Mouse (Mus musculus) stomach, postnatal 0 days (tissue): ENCODE results near the gene Rab10. TPM values are rescaled to one million over a fixed set of nuclear protein-coding genes. Genes with fewer than 3 reads are reported as not detected.
A peak's percentile ranks its signal among the peaks of the same experiment; 100 is the strongest.

ENCODE experiments used
- ATAC-seq: fragments of 200-750 bp; cut with Nextera tagmentation; 2 replicates; pipeline ENCODE4 v1.8.0; 2017; ENCODE audit not compliant: low FRiP score, low TSS enrichment
- DNase-seq: peaks from one replicate; pipeline ENCODE4 v3.0.0-alpha.2; 2016; ENCODE audit warnings: low spot score
- H3K27ac ChIP-seq: fragments of 300-500 bp; sonication (generic); replicated peaks from 2 replicates; pipeline ENCODE4 v1.5.1; 2014; ENCODE audit warnings: mild to moderate bottlenecking, control low read depth
- H3K27me3 ChIP-seq: fragments of 300-500 bp; sonication (generic); 2 replicates; pipeline ENCODE4 v1.6.1; 2014; ENCODE audit warnings: low read length; ENCODE audit not compliant: control insufficient read depth, insufficient read depth
- H3K36me3 ChIP-seq: fragments of 300-500 bp; sonication (generic); 2 replicates; pipeline ENCODE4 v1.6.1; 2014; ENCODE audit warnings: low read length, mixed read lengths; ENCODE audit not compliant: control insufficient read depth, insufficient read depth
- H3K4me1 ChIP-seq: fragments of 300-500 bp; sonication (generic); replicated peaks from 2 replicates; pipeline ENCODE4 v1.6.1; 2014; ENCODE audit warnings: antibody characterized with exemption; ENCODE audit not compliant: control insufficient read depth, insufficient read depth
- H3K4me2 ChIP-seq: fragments of 300-500 bp; sonication (generic); replicated peaks from 2 replicates; pipeline ENCODE4 v1.6.1; 2014; ENCODE audit warnings: low read depth, mild to moderate bottlenecking, control low read depth, moderate library complexity
- H3K4me3 ChIP-seq: fragments of 300-500 bp; sonication (generic); 2 replicates; pipeline ENCODE4 v1.5.1; 2014; ENCODE audit warnings: low read depth, low read length, control low read depth
- H3K9ac ChIP-seq: fragments of 300-500 bp; sonication (generic); 2 replicates; pipeline ENCODE4 v1.6.1; 2014; ENCODE audit warnings: mild to moderate bottlenecking, low read length, control low read depth, mixed read lengths
- H3K9me3 ChIP-seq: fragments of 300-500 bp; sonication (generic); 2 replicates; pipeline ENCODE4 v1.6.1; 2016; ENCODE audit warnings: low read length; ENCODE audit not compliant: control insufficient read depth
- CTCF ChIP-seq: IDR thresholded peaks from 2 replicates; pipeline ENCODE4 v1.5.1; 2016; ENCODE audit warnings: antibody characterized with exemption, low read depth, mild to moderate bottlenecking, moderate library complexity
- EP300 ChIP-seq: optimal IDR thresholded peaks from 2 replicates; pipeline ENCODE3; 2016; ENCODE audit warnings: antibody characterized with exemption
- WGBS: fragments of 180-500 bp; shearing (Covaris S2); extraction: QIAGEN DNeasy Blood & Tissue Kit; methylation state at CpG from one replicate; pipeline ENCODE4 v1.1.7; 2014; 5-methylcytosine and 5-hydroxymethylcytosine counted together
- polyA plus RNA-seq: library from polyadenylated mRNA; unstranded; fragments of >200 nt; fragmentation: Nextera tagmentation; extraction: Ambion mirVana; gene quantifications from 2 replicates; pipeline ENCODE4 v1.2.1, GENCODE M21; 2015

Gene Rab10
- polyA plus RNA-seq, 1 experiment from 2014 or later = 83.9 TPM

DNA sequence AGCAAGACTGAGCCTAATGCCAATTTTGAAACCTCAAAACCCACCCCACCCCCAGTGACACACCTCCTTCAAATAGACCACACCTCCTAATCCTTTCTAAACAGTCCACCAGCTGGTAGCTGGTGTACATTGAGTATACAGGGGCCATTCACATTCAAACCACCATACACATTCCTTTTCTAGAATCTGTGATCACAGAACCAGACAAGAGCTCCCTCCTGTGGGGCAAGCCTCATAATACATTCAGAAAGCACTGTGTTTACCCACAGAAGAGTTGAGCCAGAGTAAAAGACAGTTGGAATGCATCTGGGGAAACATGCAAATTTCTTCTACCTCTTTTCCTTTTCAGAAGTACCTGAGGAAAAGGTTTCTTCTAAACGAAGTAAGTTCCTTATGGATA is 100.6 kb downstream of the Rab10 start:
- H3K4me1 ChIP-seq = no peaks in the 10 kb centered on the region
- no peak overlapping the region for H3K27ac ChIP-seq
- no peak overlapping the region for H3K4me3 ChIP-seq
- H3K9me3 ChIP-seq = no peaks in the 10 kb centered on the region
- no peak for TF ChIP-seq EP300
- peak; percentile 39 for TF ChIP-seq CTCF
- no peaks in the 10 kb centered on the region for H3K36me3 ChIP-seq
- H3K9ac ChIP-seq = no peak overlapping the region
- DNase-seq (no peak), ATAC-seq (no peak)
- H3K27me3 ChIP-seq = no peaks in the 10 kb centered on the region
- no peak overlapping the region for H3K4me2 ChIP-seq
- WGBS = 61% methylated on average over 1 of the region's 1 CpGs

Other genes with a start within 250 kb of the Rab10 start
- gene Kif3c, start 55.2 kb upstream of the Rab10 start, polyA plus RNA-seq = 2.5 TPM in 2 replicates
- gene Asxl2, start 116.9 kb upstream of the Rab10 start, polyA plus RNA-seq = 6.9 and 8.0 TPM in 2 replicates